Mouse (Mus musculus) megakaryocyte, embryonic 14.5 days (primary cell): ENCODE data around the gene Cd7. TPM values are rescaled to one million over a fixed set of nuclear protein-coding genes. Genes with fewer than 3 reads are reported as not detected.
A peak's percentile ranks its signal among the peaks of the same experiment; 100 is the strongest.

ENCODE experiments used
- H3K27me3 ChIP-seq: replicated peaks from 2 replicates; pipeline ENCODE3; 2012; ENCODE audit warnings: inconsistent platforms
- H3K36me3 ChIP-seq: replicated peaks from 2 replicates; pipeline ENCODE3; 2012; ENCODE audit warnings: low read length, inconsistent platforms, mixed read lengths
- H3K4me1 ChIP-seq: 2 replicates; pipeline ENCODE4 v1.6.1; 2012; ENCODE audit warnings: inconsistent platforms
- H3K4me3 ChIP-seq: replicated peaks from 2 replicates; pipeline ENCODE3; 2012; ENCODE audit warnings: moderate library complexity, mild to moderate bottlenecking, inconsistent platforms
- H3K9me3 ChIP-seq: 2 replicates; pipeline ENCODE4 v1.6.1; 2012; ENCODE audit warnings: inconsistent platforms
- FLI1 ChIP-seq: IDR thresholded peaks from 2 replicates; pipeline ENCODE4 v1.6.1; 2012; ENCODE audit warnings: low read length, inconsistent platforms, mixed read lengths
- GATA1 ChIP-seq: IDR thresholded peaks from 3 replicates; pipeline ENCODE4 v1.6.1; 2012; ENCODE audit warnings: mixed read lengths, low read length, inconsistent platforms, borderline replicate concordance
- polyA plus RNA-seq: library from polyadenylated mRNA; stranded (reverse); fragments of >175 nt; gene quantifications from 2 replicates; pipeline ENCODE4 v1.2.3, GENCODE M21; 2012; ENCODE audit warnings: low replicate concordance; ENCODE audit not compliant: insufficient read depth

The Cd7 gene
- polyA plus RNA-seq, 1 experiment, result 28.5 TPM

- H3K4me1 ChIP-seq, result peaks cover 36% of the 10 kb centered on the region
- H3K9me3 ChIP-seq, result peaks cover 8% of the 10 kb centered on the region
- TF ChIP-seq GATA1, result no peak
- H3K4me3 ChIP-seq, result no peak overlapping the region
- H3K27me3 ChIP-seq, result peaks cover 8% of the 10 kb centered on the region
- peaks cover 23% of the 10 kb centered on the region for H3K36me3 ChIP-seq
Observed at GRCm38 (mm10) chr11:121001966-121002365, 37.3 kb downstream of the Cd7 start.

DNA sequence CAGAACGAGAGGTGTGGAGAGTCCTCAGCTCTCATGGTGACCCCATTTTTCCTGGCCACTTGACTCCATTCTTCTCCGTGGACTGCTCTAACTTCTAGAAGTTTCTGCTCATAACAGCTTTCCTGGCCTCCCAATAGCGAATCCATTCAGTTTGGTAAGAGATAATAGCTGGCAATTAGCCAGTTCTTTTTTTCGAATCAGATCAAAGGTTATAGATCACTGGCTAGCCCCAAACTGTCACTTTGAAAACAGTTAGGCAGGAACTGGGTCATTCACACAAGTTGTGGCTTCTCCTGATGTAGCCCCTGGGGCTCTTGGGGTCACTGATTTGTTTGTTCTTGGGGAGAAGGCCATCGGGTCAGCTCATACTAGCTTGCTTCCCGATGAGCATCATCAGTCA is 44.5 kb downstream of the Cd7 start:
- peaks cover 41% of the 10 kb centered on the region for H3K4me1 ChIP-seq
- TF ChIP-seq FLI1 (no peak), GATA1 (no peak)
- H3K4me3 ChIP-seq, result no peak overlapping the region
- H3K36me3 ChIP-seq, result peaks cover 56% of the 10 kb centered on the region
- no peaks in the 10 kb centered on the region for H3K9me3 ChIP-seq
- H3K27me3 ChIP-seq, result no peaks in the 10 kb centered on the region

GRCm38 (mm10) chr11:120993586-120993985 is 45.6 kb downstream of the Cd7 start:
- Histone ChIP-seq H3K36me3 (peaks cover 60% of the 10 kb centered on the region), H3K9me3 (no peaks in the 10 kb centered on the region), H3K4me3 (no peak overlapping the region), H3K4me1 (peaks cover 52% of the 10 kb centered on the region), H3K27me3 (no peaks in the 10 kb centered on the region)
- no peak for TF ChIP-seq GATA1
- TF ChIP-seq FLI1, result no peak

- H3K4me1 ChIP-seq, result peaks cover 57% of the 10 kb centered on the region
- H3K36me3 ChIP-seq, result peaks cover 60% of the 10 kb centered on the region
Observed at GRCm38 (mm10) chr11:120993080-120993479, 46.1 kb downstream of the Cd7 start.

DNA sequence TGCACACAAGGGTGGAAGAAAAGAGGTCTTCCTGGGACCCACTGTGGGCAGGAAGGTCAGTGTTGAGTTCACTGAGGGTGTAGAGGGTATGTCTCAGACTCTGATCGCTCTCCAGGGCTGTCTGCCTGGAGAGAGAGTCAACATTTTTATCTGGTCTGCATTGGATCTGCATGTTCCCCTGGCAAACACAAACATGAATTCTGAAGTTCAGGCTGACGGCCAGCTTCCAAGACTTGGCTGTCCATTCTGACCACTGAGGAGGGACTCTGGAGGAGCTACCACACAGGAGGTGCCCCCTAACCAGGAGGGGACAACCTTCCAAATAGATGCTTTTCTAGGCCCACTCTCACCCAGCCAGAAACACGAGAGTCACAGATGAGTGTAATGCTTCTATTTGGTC is 47.4 kb downstream of the Cd7 start:
- TF ChIP-seq GATA1 (no peak), FLI1 (no peak)
- peaks cover 70% of the 10 kb centered on the region for H3K4me1 ChIP-seq

More at GRCm38 (mm10) chr11:120993080-120993479, 46.1 kb downstream of the Cd7 start:
- TF ChIP-seq GATA1 (no peak), FLI1 (no peak)
- Histone ChIP-seq H3K4me3 (no peak overlapping the region), H3K9me3 (no peaks in the 10 kb centered on the region), H3K27me3 (no peaks in the 10 kb centered on the region)

GRCm38 (mm10) chr11:120990951-120991526 is 48.2 kb downstream of the Cd7 start, which contains the start of gene Csnk1d:
Gene Csnk1d, minus strand, starts transcription at chr11:120991330.
- peaks cover 64% of the 10 kb centered on the region for H3K36me3 ChIP-seq
- H3K4me1 ChIP-seq, result peaks cover 77% of the 10 kb centered on the region

More for the DNA sequence above, 47.4 kb downstream of the Cd7 start:
- no peaks in the 10 kb centered on the region for H3K27me3 ChIP-seq
- peak overlapping the region; percentile 95 for H3K4me3 ChIP-seq
- peaks cover 63% of the 10 kb centered on the region for H3K36me3 ChIP-seq
- no peaks in the 10 kb centered on the region for H3K9me3 ChIP-seq

GRCm38 (mm10) chr11:120990126-120990781 is 49.0 kb downstream of the Cd7 start:
- no peak for TF ChIP-seq GATA1
- no peak for TF ChIP-seq FLI1
- Histone ChIP-seq H3K9me3 (no peaks in the 10 kb centered on the region), H3K4me3 (peak overlapping the region; percentile 95), H3K4me1 (peaks cover 80% of the 10 kb centered on the region), H3K27me3 (no peaks in the 10 kb centered on the region), H3K36me3 (peaks cover 65% of the 10 kb centered on the region)

More at GRCm38 (mm10) chr11:120990951-120991526, 48.2 kb downstream of the Cd7 start, which contains the start of gene Csnk1d:
- H3K27me3 ChIP-seq, result no peaks in the 10 kb centered on the region
- H3K4me3 ChIP-seq, result peak within 1 kb of the TSS; percentile 95
- TF ChIP-seq GATA1, result no peak
- TF ChIP-seq FLI1, result no peak
- H3K9me3 ChIP-seq, result no peaks in the 10 kb centered on the region

- no peak for TF ChIP-seq GATA1
- TF ChIP-seq FLI1, result no peak
- Histone ChIP-seq H3K9me3 (no peaks in the 10 kb centered on the region), H3K27me3 (no peaks in the 10 kb centered on the region), H3K36me3 (peaks cover 66% of the 10 kb centered on the region), H3K4me1 (peaks cover 81% of the 10 kb centered on the region), H3K4me3 (peak overlapping the region; percentile 95)
Observed at GRCm38 (mm10) chr11:120989523-120989922, 49.7 kb downstream of the Cd7 start.

GRCm38 (mm10) chr11:120988410-120988809 is 50.8 kb downstream of the Cd7 start:
- TF ChIP-seq FLI1, result no peak
- no peak for TF ChIP-seq GATA1
- Histone ChIP-seq H3K27me3 (no peaks in the 10 kb centered on the region), H3K4me1 (peaks cover 84% of the 10 kb centered on the region), H3K36me3 (peaks cover 70% of the 10 kb centered on the region), H3K4me3 (peak overlapping the region; percentile 95), H3K9me3 (no peaks in the 10 kb centered on the region)

- peaks cover 84% of the 10 kb centered on the region for H3K4me1 ChIP-seq
- H3K36me3 ChIP-seq, result peaks cover 70% of the 10 kb centered on the region
- H3K9me3 ChIP-seq, result no peaks in the 10 kb centered on the region
- TF ChIP-seq GATA1 (no peak), FLI1 (no peak)
- H3K27me3 ChIP-seq, result no peaks in the 10 kb centered on the region
- peak overlapping the region; percentile 33 for H3K4me3 ChIP-seq
Observed at GRCm38 (mm10) chr11:120987608-120988007, 51.6 kb downstream of the Cd7 start.

Other genes with a start within 250 kb of the Cd7 start
- gene Dus1l, start 243.0 kb downstream of the Cd7 start, polyA plus RNA-seq, result 29.4 and 74.3 TPM in 2 replicates
- gene Fasn, start 214.9 kb downstream of the Cd7 start, polyA plus RNA-seq, result 328 and 589 TPM in 2 replicates
- gene Ccdc57, start 106.5 kb downstream of the Cd7 start, polyA plus RNA-seq, result 2.0 TPM in 1 of 2 replicates, not detected in the other
- gene Slc16a3, start 90.9 kb downstream of the Cd7 start, polyA plus RNA-seq, result 673 and 816 TPM in 2 replicates
- gene Csnk1d, start 48.1 kb downstream of the Cd7 start, polyA plus RNA-seq, result 152 and 176 TPM in 2 replicates
- not detected in 2 replicates for gene Sectm1b, start 24.2 kb upstream of the Cd7 start, polyA plus RNA-seq
- gene Sectm1a, start 41.8 kb upstream of the Cd7 start, polyA plus RNA-seq, result not detected in 2 replicates
- gene Tex19.2, start 79.3 kb upstream of the Cd7 start, polyA plus RNA-seq, result 0.08 TPM in 1 of 2 replicates, not detected in the other
- gene Tex19.1, start 106.7 kb upstream of the Cd7 start, polyA plus RNA-seq, result not detected in 2 replicates
- not detected in 2 replicates for gene Uts2r, start 120.9 kb upstream of the Cd7 start, polyA plus RNA-seq
- gene Hexdc, start 165.0 kb upstream of the Cd7 start, polyA plus RNA-seq, result 3.7 and 4.2 TPM in 2 replicates
- gene Ogfod3, start 165.3 kb upstream of the Cd7 start, polyA plus RNA-seq, result 4.5 and 7.6 TPM in 2 replicates
- gene Cybc1, start 189.9 kb upstream of the Cd7 start, polyA plus RNA-seq, result 1.1 and 9.5 TPM in 2 replicates
- gene Narf, start 197.8 kb upstream of the Cd7 start, polyA plus RNA-seq, result 10.2 and 13.3 TPM in 2 replicates
- 24.9 and 43.6 TPM in 2 replicates for gene Foxk2, start 220.6 kb upstream of the Cd7 start, polyA plus RNA-seq